Mouse (Mus musculus) lung, adult 18-20 months (tissue): Measurements from ENCODE around the gene Fam20c.

Experiments
- DNase-seq, 2 experiments: peaks; one replicate each; pipeline ENCODE4 v3.0.0; 2022; ENCODE audit warnings: mixed read lengths in 2 of 2

Fam20c gene

GRCm38 (mm10) chr5:138757135-138757534 lies 2.8 kb downstream of the Fam20c start:
- no peak for DNase-seq

GRCm38 (mm10) chr5:138757616-138758015 lies 3.3 kb downstream of the Fam20c start:
- no peak for DNase-seq

- DNase-seq, result no peak
These were observed 4.2 kb downstream of the Fam20c start for GRCm38 (mm10) chr5:138758533-138758932.

- no peak for DNase-seq
These were observed 7.6 kb downstream of the Fam20c start for GRCm38 (mm10) chr5:138761836-138762334.

GRCm38 (mm10) chr5:138762361-138762760 lies 8.0 kb downstream of the Fam20c start:
- no peak for DNase-seq

GRCm38 (mm10) chr5:138764601-138765000 lies 10.3 kb downstream of the Fam20c start:
- no peak for DNase-seq

- no peak for DNase-seq
These were observed 13.3 kb downstream of the Fam20c start for GRCm38 (mm10) chr5:138767650-138768049.

GRCm38 (mm10) chr5:138768704-138769103 lies 14.4 kb downstream of the Fam20c start:
- DNase-seq, result peak; percentile 35 to 44

- DNase-seq, result peak; percentile 41 to 61
These were observed 14.8 kb downstream of the Fam20c start for GRCm38 (mm10) chr5:138769126-138769525.

GRCm38 (mm10) chr5:138775096-138775495 lies 20.8 kb downstream of the Fam20c start:
- no peak for DNase-seq

GRCm38 (mm10) chr5:138776346-138776745 lies 22.0 kb downstream of the Fam20c start:
- peak; percentile 64 to 72 for DNase-seq

GRCm38 (mm10) chr5:138778731-138779463 lies 24.6 kb downstream of the Fam20c start:
- DNase-seq, result no peak

- no peak for DNase-seq
These were observed 25.3 kb downstream of the Fam20c start for GRCm38 (mm10) chr5:138779655-138780054.

GRCm38 (mm10) chr5:138782697-138783096 lies 28.4 kb downstream of the Fam20c start:
- no peak for DNase-seq

GRCm38 (mm10) chr5:138783181-138783580 lies 28.9 kb downstream of the Fam20c start:
- DNase-seq, result no peak

GRCm38 (mm10) chr5:138785986-138786515 lies 31.7 kb downstream of the Fam20c start:
- DNase-seq, result no peak

- no peak for DNase-seq
These were observed 33.3 kb downstream of the Fam20c start for GRCm38 (mm10) chr5:138787648-138788047.

- peak in 1 of 2 experiments; percentile 11 for DNase-seq
These were observed 34.3 kb downstream of the Fam20c start for GRCm38 (mm10) chr5:138788481-138789211.

- DNase-seq, result no peak
These were observed 36.7 kb downstream of the Fam20c start for GRCm38 (mm10) chr5:138790954-138791480.

- DNase-seq, result no peak
These were observed 47.3 kb downstream of the Fam20c start for GRCm38 (mm10) chr5:138801588-138802116.

- DNase-seq, result no peak
These were observed 50.0 kb downstream of the Fam20c start for GRCm38 (mm10) chr5:138804286-138804685.

- no peak for DNase-seq
These were observed 55.5 kb downstream of the Fam20c start for GRCm38 (mm10) chr5:138809767-138810166.

- no peak for DNase-seq
These were observed 65.5 kb downstream of the Fam20c start, which contains the start of gene Gm5294 for GRCm38 (mm10) chr5:138819780-138820179. Gm5294 (plus strand) TSS chr5:138820080.
